Mouse (Mus musculus) ovary, postnatal 14 days (tissue): ENCODE data around the gene Lmf1.
A peak's percentile ranks its signal among the peaks of the same experiment; 100 is the strongest.

ENCODE experiments used
- DNase-seq: peaks from one replicate; pipeline ENCODE4 v3.0.0; 2022; ENCODE audit warnings: low spot score

Gene Lmf1

DNA sequence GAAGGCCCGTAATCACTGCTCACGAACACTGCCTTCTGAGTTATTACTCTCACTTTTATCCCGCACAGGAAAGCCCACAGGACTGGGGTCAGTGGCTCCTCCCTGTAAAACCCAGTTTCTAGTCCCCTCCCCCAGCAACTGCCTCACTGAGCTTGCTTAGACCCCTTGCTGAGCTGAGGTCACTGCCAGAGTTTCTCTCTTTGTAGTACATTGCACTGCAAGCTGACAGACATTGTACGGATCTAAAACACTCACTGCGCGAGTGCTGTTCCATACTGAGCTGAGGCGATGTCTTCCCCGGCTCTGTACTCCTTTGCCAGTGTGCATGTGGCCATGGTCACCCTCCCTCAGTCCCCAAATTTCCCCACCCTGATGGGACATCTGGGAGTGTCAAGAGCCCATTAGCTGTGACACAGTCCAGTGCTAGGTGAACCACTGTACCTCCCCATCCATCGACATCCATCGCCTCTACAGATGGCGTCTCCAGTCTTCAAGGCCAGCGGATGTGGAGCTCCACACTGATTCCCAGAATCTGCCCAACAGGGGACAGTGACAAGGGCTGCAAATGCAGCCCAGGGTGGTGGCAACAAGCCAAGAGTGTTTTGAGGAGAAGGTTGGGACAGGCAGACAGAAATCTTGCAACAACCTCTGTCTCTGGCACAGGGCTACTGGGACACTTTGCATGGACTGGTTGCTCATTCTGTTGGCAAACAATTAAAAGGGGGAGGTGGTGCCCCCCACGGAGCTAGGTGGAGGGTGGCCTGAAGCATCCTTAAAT, 64.8 kb downstream of the Lmf1 start:
- no peak for DNase-seq

DNA sequence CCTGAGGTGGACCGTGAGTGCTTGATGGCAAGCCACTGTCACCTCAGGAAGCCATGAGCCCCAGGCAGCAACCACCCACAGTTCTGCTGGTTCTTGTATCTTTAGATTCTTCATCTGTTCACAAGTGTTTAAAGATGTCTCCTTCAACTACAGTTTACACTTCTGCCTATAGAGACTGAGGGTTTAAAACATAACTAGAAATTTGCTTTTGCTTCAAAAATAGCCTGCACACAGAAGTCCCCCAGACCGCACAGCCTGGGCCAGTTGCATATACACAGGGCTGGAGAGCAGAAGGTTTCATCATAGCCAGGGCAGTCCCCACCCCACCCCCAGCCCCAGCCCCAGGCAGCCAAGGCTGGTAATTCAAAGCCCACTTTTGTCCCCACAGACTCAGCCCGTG, 65.9 kb downstream of the Lmf1 start:
- DNase-seq, result no peak

DNA sequence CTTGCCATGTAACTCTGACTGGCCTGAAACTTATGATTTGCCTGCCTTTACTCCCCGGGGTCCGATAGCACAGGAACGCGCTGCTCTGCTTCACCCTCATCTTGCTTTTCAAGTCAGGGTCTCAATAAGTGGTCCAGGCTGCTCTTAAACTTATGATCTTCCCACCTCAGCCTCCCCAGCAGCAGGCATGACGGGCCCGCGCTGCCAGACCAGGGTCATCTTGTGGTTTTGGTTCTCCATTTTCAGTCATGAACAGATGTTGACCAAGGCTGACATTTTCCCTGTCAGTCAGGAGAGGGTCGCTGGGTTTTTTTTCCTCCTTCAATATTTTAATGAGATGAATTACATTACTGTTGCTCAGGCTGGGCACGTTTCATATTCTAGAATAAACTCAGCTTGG, 66.8 kb downstream of the Lmf1 start:
- DNase-seq, result no peak

DNA sequence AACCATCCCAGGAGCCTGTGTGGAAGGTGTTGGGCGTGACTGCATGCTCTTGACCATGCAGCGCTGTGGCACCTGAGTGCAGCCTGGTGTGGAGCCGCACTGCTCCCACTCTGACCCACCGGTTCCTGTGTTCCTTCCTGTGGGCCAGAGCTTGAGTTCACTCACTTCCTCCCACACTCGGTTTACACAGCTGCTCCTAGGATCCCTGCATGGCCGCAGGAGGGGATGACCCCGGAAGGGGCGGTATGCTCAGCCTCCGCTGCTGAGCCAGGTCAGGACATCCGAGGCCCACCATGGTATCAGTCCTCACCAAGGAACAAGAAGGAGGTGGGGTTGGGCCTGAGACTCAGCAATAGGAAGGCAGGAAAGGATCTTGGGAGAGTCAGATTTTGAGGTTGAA, 69.0 kb downstream of the Lmf1 start:
- no peak for DNase-seq

DNA sequence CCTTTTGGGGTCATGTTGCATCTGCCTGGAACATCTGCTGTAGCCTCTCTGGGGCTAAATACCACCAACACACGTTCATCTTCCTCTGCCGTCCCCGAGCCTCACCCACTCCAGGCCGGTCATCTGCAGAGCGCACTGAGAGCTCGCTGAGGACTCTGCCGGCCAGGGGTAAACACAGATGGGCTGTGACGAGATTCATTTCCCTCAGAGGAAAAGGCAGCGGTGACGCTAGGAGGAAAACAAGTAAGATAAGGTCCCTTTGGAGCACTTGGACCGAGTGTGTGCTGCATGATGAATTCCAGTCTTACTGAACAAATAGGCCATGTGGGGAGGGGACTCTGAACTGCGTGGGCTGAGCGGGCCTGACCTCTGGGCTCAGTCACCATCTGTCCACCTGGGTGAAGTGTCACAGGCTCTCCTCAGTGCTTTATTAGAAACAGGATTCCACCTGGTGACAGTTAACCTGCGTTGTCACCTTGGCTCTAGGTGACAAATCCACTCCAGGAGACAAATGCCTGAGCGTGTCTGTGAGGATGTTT, 69.9 kb downstream of the Lmf1 start:
- DNase-seq, result no peak

DNA sequence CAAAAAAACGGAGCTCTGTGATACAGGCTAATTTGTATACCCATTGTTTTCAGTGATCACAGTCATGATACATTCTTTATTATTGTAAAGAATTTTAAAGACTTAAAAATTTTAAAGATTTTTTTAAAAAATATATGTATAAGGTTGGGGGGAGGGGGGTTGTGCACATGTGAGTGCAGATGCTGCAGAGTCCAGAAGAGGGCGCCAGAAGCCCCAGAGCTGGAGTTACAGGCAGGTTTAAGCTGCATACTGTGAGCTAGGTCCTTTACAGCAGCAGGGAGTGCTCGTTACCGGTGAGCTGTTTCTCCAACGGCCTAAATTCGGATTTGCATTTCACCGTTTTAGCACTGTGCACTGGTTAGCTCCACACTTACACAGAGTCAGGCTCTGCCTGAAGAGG, 71.8 kb downstream of the Lmf1 start:
- no peak for DNase-seq

DNA sequence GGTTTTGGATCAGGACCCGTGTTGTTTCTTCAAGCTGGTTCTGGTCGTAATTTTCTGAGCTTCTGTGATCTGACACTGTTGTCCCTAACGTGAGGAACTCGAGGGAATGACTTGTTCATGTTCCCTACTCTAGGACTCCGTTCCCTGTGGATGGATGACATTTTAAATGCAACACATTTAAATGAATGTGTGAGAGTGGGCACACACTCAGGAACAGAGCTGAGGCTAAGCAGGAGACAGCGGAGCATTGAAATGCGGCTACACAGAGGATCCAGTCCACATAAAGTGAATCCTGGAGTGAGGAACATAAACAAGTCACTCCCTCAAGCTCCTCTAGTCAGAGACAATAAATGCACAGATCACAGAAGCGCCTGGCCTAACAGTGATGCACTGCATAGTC, 73.4 kb downstream of the Lmf1 start:
- DNase-seq, result no peak

DNA sequence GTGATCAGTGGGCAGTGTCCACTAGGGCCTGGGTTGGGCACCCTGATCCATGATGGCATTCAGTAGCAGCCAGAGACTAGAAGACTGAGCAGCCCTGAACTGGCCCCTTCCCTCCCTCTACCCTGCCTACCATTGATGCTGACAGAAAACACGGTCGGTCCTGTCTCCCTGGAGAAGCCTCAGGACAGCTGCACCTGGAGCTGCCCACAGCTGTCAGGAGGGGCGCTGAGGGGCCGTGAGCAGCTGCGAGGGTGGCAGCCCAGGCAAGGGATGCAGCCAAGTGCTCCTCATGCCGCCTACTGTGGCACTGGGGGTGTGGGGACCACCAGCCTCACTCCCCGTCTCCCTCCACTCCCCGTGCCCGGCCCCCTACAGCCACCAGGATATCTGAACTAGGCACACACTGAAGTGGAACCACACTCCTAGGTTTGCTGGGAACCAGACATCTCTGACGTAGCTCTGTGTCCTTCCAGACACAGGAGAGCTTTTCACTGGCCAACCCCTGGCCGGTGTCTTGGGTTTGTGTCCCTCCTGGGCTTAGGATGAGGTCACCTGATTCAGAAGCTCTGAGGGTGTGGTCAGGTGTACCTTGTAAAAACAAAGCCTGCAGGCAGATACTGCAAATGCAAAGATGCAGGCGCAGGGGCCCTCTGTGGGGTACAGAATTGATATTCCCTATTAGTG, 77.4 kb downstream of the Lmf1 start:
- no peak for DNase-seq

DNA sequence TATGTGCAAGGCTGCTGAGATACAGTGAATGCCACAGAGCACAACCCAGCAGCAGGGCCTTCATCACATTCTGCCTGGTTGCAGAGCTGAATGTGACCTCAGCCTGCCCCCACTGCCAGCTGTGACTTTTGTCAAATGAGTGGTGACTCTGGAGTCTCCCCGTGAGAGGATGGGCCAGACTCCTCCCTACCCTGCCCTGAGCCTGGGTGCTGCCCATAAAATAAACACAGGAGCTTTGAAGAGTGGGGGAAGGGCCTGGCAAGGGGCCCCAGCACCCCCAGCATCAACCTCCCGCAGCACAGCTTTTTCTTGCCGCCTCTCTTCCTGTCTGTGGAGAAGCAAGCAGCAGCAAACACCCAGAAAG, 77.9 kb downstream of the Lmf1 start:
- DNase-seq, result no peak

DNA sequence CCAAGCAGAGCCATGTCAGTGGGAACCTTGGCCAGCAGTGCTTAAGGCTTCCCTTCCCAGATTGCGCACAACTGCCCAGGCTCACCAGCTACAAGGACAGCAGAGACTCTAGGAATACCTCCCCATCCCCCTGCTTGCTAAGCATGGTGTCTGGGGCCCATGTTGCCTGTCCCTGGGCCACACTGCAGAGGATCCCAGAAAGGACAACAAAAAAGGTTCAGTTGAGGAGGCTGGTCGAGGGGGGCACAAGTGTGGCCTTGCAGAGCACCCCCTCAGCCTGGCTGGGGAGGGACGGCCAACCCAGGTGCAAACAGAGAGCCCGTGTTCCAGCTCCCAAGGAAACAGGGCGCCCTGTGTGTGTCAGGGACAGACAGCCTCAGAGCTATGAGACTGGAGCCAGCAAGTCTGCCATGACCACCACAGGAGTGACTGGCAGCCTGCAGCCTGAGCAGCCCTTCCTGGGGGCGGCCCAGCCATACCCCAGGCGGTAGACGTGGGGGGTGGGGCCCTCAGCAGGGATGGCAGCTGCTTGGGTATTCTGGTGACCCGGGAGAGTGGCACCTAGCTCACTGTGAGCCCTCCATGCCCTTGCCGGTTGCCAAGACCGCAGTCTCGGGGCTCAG, 84.4 kb downstream of the Lmf1 start:
- no peak for DNase-seq

DNA sequence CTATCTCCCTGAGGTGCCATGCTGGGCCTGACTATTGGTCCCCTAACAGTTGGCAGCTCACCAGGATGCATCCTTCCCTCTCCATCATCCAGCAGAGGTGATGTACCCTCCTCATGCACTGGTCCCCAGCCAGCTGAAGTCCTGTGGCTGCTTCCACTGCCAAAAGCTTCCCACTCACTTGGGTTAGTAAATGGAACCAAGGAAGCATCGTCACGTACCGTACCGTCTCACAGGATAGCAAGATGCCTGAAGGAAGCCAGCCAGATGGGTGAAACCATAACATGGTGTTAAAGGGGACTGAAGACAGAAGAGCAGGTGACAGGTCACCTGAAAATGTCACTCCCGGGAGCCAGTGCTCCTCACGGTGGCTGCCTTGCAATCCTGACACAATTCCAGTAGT, 86.6 kb downstream of the Lmf1 start:
- no peak for DNase-seq

DNA sequence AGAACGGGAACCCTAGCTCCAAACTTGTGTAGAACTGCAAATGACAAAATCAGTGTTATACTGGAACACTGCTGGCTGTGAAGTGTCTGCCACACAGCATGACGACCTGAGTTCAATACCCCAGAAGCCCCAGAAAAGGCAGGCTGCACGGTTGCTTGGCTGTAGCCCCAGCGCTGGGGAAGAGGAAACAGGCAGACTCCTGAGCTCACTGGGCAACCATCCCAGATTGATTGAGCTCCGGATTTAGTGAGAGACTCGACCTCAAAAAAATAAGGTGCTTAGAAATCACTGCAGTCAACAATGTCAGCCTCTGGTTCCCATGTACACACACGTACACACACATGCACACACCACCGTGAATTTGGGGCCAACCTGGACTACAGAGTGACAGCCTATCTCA, 87.0 kb downstream of the Lmf1 start:
- no peak for DNase-seq

DNA sequence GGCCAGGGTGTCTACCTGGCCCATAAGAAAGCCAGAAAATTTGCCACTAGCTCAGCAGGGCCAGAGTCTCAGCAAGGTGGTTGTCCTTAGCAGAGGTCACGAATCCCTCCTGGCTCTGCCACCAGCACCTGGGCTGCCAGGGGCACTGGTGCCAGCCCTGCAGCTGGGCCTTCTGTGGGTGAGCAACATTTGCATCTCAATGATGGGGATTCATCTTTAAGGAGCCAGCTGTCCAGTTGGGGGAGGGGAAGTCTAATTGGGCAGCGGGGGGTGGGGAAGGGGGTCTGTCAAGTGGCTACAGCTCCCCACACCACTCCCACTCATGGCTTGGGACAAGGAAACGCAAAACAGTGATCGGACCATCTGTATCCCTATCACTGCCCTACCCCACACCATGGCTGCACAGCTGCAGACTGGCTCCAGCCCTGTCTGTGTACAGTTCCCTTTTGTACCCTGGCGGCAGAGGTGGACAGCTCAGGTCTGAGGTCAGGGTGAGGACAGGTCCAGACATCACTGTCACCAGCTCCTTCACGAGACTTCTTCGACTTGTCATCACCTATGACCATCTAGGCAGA, 89.7 kb downstream of the Lmf1 start:
- DNase-seq, result no peak

DNA sequence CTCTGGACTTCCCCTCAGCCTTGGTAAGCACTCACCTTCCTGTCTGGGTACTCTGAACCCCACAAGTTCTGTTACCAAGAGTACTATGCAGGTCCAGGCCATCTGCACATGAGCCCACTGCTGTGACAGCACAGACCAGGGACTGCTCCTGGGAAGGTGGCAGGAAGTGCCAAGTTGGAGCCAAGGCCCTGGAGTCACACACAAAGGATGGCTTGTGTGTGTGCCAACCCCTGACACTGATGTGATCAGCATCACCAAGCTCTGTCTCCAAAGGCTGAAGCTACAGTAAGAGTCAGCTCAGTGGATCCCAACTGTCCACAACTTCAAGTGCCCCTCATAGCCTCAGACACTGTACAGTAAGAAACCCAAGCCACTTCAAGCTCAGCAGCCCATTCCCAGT, 94.1 kb downstream of the Lmf1 start:
- DNase-seq, result no peak

DNA sequence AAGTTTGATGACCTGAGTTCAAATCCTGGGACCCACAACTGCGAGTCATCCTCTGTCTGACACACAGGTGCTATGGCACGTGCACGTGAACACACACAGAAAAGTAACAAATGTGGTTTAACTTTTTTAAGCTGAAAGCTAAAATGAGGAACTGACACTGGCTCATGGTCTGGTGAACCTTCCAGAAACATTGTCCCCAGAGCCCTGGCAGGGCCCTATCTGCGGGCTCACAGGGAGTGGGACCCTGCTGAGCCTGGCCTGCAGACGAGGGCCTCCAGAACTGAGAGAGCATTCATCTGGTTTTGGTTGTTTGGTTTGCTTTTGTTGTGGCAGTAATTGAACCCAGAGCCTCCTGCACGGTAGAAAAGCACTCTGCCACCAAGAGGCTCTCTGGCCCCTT, 99.1 kb downstream of the Lmf1 start:
- no peak for DNase-seq

DNA sequence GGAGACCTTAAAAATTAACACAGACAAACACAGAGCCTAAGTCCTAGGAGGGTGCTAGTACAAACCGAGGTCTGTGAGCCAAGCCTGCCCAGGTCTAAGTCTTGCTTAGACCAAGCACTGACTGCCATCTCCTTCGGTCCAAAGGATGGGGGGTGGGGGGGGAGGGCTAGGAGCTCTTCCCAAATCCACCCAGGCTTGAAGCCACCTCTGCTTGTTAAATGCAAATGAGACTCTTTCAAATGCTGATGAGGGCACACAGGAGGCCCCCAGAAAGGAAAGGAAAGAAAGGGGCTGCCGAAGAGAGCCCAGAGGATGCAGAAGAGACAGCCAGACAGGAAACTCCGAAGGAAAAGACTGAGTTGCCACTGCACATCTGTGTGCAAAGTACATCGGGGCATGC, 100.9 kb downstream of the Lmf1 start:
- no peak for DNase-seq

DNA sequence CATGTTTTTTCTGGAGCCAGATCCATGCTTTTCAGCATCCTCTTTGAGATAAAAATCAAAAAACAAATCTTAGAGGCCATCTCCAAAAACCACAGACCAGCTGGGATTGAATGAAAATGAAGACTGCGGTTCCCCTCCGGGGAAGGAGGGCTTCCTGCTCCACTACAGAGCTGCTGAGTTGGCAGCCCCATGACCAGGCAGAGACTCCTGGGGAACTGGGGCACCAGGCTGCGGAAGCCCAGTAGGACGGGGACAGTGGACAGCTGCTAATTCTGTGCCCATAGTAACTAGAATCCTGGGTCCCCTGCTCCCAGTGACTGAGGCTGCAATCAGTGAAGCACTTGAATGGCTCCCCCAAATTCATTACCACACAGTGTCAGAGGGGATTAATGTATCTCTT, 102.8 kb downstream of the Lmf1 start:
- no peak for DNase-seq

DNA sequence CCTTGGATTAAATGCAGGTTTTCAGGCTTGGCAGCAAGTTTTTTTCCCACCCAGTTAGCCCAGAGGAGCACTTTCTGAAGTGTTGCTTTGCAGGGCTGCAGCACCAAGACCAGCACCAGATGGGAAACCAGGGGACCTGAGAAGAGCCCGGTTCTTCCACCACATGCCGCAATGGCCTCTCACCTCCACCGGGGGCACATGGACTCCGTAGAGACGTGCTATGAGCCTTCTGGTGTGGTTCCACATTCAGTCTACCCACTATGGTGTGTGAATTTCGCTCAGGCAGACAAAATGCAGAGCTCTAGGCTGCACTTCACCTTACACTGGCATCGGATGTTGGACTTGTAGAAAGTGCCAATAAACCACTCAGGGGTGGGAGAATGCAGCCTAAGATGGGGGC, 107.4 kb downstream of the Lmf1 start:
- DNase-seq, result no peak

DNA sequence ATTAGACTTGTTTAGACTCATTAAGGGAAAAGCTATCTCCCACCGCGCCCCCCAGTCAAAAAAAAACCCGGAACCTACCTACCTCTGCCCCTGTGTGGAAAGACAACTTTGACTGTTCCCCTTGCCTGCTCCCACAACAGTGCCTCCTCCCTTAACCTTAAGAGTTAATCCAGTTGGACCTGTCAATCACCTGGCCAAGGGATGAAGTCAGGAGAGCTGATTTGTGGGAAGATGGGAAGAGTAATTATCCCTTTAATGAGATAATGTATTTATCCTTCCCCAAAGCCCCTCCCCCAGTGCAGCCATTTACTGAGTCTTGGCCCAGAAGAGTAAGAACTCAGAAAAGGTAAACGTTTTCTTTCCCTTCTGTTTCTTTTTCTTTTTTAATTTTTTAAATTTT, 110.0 kb downstream of the Lmf1 start:
- no peak for DNase-seq

DNA sequence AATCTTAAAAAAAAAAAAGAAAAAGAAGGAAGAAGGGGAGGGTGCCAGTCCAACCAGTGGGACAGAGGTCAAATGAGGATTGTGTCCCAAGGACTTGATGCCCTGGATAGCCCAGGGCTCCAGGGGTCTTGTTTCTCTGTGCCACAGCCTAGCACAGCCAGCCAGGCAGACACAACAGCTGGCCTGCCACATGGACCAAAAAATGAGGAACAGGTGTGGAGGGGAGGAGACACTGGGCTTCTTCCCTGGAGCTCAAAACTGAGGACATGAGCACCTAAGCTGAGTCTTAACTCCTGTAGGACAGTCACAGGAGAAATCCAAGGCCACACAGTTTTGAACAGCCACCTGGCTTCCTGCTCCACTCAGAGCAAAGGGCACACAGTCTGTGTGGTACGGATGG, 117.4 kb downstream of the Lmf1 start:
- DNase-seq, result no peak

DNA sequence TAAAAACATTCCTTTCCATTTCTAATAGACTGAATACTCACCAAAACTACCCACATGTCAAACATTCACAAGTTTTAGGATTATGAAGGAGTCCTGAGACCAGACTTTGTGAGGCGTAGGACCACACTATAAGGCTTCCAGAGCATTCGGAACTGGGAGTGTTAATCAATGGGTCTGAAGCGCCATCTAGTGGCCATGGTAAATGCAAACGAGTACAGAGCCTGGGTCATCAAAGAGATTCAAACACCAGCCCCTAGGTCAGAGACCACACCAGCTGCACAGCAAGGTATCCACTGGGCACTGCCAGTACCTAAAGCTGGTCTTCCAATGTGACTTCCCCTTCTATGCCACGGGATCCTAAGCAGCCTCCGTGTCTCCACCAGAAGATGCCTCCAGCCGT, 119.6 kb downstream of the Lmf1 start:
- peak; percentile 70 for DNase-seq

DNA sequence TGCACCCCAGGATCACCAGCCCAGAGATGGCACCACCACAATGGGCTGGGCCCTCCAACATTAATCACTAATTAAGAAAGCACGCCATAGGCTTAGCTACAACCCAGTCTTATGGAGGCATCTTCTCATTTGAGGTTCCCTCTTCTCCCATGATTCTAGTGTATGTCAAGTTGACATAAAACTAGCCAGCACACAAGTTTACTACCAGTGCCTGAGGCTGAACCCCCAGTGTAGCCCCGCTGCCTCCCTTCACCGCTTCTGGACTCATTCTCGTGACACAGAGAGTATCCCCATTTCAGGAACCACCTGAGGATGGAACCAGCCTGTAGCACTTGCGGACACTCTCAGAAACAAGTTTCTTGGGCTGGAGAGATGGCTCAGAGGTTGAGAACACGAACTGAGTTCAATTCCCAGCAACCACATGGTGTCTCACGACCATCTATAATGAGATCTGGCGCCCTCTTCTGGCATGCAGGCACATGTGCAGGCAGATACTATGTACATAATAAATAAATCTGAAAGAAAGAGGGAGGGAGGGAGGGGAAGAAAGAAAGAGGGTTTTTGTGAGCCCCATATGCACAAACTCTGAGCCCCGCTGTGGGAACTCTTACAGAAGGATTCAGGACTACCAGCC, 122.1 kb downstream of the Lmf1 start:
- no peak for DNase-seq

DNA sequence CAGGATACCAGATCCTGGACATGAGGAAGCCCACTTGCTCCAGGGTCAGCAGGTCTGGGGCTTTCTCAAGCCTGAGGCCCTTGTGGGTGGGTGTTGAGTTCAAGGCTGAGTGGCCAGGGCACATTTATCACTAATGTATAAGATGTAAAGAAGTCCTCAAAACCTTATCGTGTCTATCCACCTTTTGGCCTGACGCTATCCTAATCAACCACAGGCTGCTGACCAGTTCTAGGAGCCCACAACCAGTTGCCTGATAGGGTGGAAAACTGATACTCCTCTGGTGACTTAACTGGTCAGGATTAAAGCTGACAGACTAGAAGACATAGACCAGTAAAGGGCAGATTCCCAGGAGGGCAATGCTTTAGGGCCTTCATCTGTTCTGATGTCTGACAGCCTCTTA, 131.1 kb downstream of the Lmf1 start:
- DNase-seq, result no peak
